Comparison of ENCODE assay signal across 9 mouse cellular contexts in the genomic region with DNA sequence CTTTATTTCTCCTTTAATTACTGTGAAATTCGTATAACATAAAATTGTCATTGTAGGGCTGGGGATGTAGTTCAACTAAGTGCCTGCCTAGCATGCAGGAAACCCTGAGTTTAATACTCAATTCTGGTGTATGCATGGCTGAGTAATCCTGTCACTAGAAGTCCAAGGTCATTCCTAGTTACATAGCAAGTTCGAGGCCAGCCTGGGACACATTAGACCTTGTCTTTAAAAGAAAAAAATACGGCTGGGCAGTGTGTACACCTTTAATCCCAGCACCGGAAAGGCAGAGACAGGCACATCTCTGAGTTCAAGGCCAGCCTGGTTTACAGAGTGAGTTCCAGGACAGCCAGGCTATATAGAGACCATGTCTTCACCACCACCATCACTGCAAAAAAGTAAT. TPM values are rescaled to one million over a fixed set of nuclear protein-coding genes. Genes with fewer than 3 reads are reported as not detected.
A peak's percentile ranks its signal among the peaks of the same experiment; 100 is the strongest.
DNase-seq lines count a peak whose midpoint lies in the region; ATAC-seq lines count a peak whose summit lies in the region.
"Had no signal": no experiment of that assay in that cellular context is flagged by ENCODE, and none has a peak within 500 bp of the region (broad histone marks: within the 10 kb centered on the region; RNA-seq: fewer than 3 reads in every experiment).

No protein-coding gene starts in this region.

- ATAC-seq in heart, embryonic 13.5 days (ENCODE audit: extremely low read depth, insufficient number of reproducible peaks, low FRiP score, low TSS enrichment) = no peak
- no peak for ATAC-seq in hindbrain, embryonic 11.5 days (ENCODE audit: low FRiP score)
- ATAC-seq in midbrain, embryonic 11.5 days (ENCODE audit: low FRiP score) = no peak
- no peak for ATAC-seq in activated CD4-positive, CD25-positive, alpha-beta regulatory T cell, adult 4 months

- peaks cover 13% of the 10 kb centered on the region; the same call in 1 of the 2 replicates for H3K27me3 ChIP-seq in heart, embryonic 13.5 days (replicated peaks)
- H3K27me3 ChIP-seq in hindbrain, embryonic 11.5 days (ENCODE audit: control insufficient read depth, insufficient read depth, low read length) = peaks cover 6% of the 10 kb centered on the region
- H3K27me3 ChIP-seq in midbrain, embryonic 11.5 days (ENCODE audit: control insufficient read depth, insufficient read depth, low read length) = peaks cover 9% of the 10 kb centered on the region
- H3K27me3 ChIP-seq: Patski had no signal

- 58% methylated on average over 4 of the region's 4 CpGs for WGBS in heart, embryonic 13.5 days
- 66% methylated on average over 4 of the region's 4 CpGs for WGBS in hindbrain, embryonic 11.5 days
- WGBS in midbrain, embryonic 11.5 days = 57% methylated on average over 4 of the region's 4 CpGs

- H3K4me3 ChIP-seq in heart, embryonic 13.5 days = peak overlapping the region; percentile 84
- peak overlapping the region; percentile 75 for H3K4me3 ChIP-seq in brown adipose tissue, adult 24 weeks (ENCODE audit: insufficient read depth, low read depth, low read length)
- H3K4me3 ChIP-seq in hindbrain, embryonic 11.5 days (ENCODE audit: low read depth, low read length) = peak overlapping the region; percentile 71; the same call in 1 of the 2 replicates
- H3K4me3 ChIP-seq in midbrain, embryonic 11.5 days (ENCODE audit: low read depth, low read length) = peak overlapping the region; percentile 80

- peaks cover 34% of the 10 kb centered on the region for H3K4me1 ChIP-seq in heart, embryonic 13.5 days
- H3K4me1 ChIP-seq in brown adipose tissue, adult 24 weeks (ENCODE audit: control insufficient read depth, insufficient read depth, insufficient read length, low read length) = peaks cover 10% of the 10 kb centered on the region
- peaks cover 3% of the 10 kb centered on the region; the same call in 1 of the 2 replicates for H3K4me1 ChIP-seq in hindbrain, embryonic 11.5 days (replicated peaks; ENCODE audit: control insufficient read depth, insufficient read depth, low read length)
- H3K4me1 ChIP-seq in midbrain, embryonic 11.5 days (ENCODE audit: control insufficient read depth, insufficient read depth, low read length) = peaks cover 2% of the 10 kb centered on the region

- peak overlapping the region; percentile 94 for H3K4me2 ChIP-seq in heart, embryonic 13.5 days
- H3K4me2 ChIP-seq in hindbrain, embryonic 11.5 days (replicated peaks; ENCODE audit: low read depth, low read length) = peak overlapping the region; percentile 96
- peak overlapping the region; percentile 99 for H3K4me2 ChIP-seq in midbrain, embryonic 11.5 days

- peak overlapping the region; percentile 93 for H3K9ac ChIP-seq in heart, embryonic 13.5 days
- 0 out of 2 replicates have a peak overlapping the region, but pooled peaks have one; percentile 71 for H3K9ac ChIP-seq in hindbrain, embryonic 11.5 days (ENCODE audit: low read depth, low read length)
- H3K9ac ChIP-seq in midbrain, embryonic 11.5 days (ENCODE audit: low read length) = 0 out of 2 replicates have a peak overlapping the region, but pooled peaks have one; percentile 77

- H3K27ac ChIP-seq in heart, embryonic 13.5 days (replicated peaks) = peak overlapping the region; percentile 73
- H3K27ac ChIP-seq in brown adipose tissue, adult 24 weeks (replicated peaks; ENCODE audit: low read depth, low read length) = peak overlapping the region; percentile 71; the same call in 1 of the 2 replicates
- H3K27ac ChIP-seq in hindbrain, embryonic 11.5 days (ENCODE audit: low read depth, low read length) = no peak overlapping the region
- no peak overlapping the region for H3K27ac ChIP-seq in midbrain, embryonic 11.5 days (ENCODE audit: low read depth, low read length)

- no peaks in the 10 kb centered on the region for H3K36me3 ChIP-seq in heart, embryonic 13.5 days
- H3K36me3 ChIP-seq in hindbrain, embryonic 11.5 days (ENCODE audit: control insufficient read depth, insufficient read depth, low read length) = no peaks in the 10 kb centered on the region
- no peaks in the 10 kb centered on the region for H3K36me3 ChIP-seq in midbrain, embryonic 11.5 days (ENCODE audit: control insufficient read depth, insufficient read depth, low read length)

- H3K9me3 ChIP-seq in heart, embryonic 13.5 days = no peaks in the 10 kb centered on the region
- H3K9me3 ChIP-seq in hindbrain, embryonic 11.5 days (ENCODE audit: control insufficient read depth, low read length) = no peaks in the 10 kb centered on the region
- no peaks in the 10 kb centered on the region for H3K9me3 ChIP-seq in midbrain, embryonic 11.5 days (ENCODE audit: control insufficient read depth, low read length)

- DNase-seq in heart, adult 8-10 months (ENCODE audit: low spot score) = no peak
- no peak for DNase-seq in hindbrain, embryonic 11.5 days (ENCODE audit: low spot score)
- DNase-seq in midbrain, embryonic 11.5 days (ENCODE audit: low spot score, missing footprints) = no peak
- DNase-seq in layer of hippocampus, postnatal 36 days = no peak
- DNase-seq in right cerebral cortex, postnatal 4 days = no peak

RNA-seq across cellular contexts. Expression of a gene that starts 6.4 kb away (rescaled TPM):
- 15.8 and 17.3 TPM in 2 replicates for polyA plus RNA-seq in heart, embryonic 13.5 days (2015; fragmentation: Nextera tagmentation; extraction: Ambion mirVana)
- 10 to 100 TPM; 14.7 to 16.0 (median 15.3) TPM for total RNA-seq in heart, adult 8-10 months (2022)
- 11.6 and 17.9 TPM in 2 replicates for polyA plus RNA-seq in brown adipose tissue, adult 24 weeks (2012; ENCODE audit: insufficient read depth, insufficient read length, missing spikeins)
- polyA plus RNA-seq in hindbrain, embryonic 11.5 days (2014; fragmentation: Nextera tagmentation; extraction: Ambion mirVana) = 4.4 and 6.9 TPM in 2 replicates
- 5.2 and 5.4 TPM in 2 replicates for polyA plus RNA-seq in midbrain, embryonic 11.5 days (2014; fragmentation: Nextera tagmentation; extraction: Ambion mirVana)
- 100 to 1,000 TPM; 109 to 116 TPM for polyA plus RNA-seq in activated CD4-positive, CD25-positive, alpha-beta regulatory T cell, adult 4 months (2017; shearing (Covaris generic))
- 10 to 100 TPM; 18.8 to 21.0 TPM for total RNA-seq in layer of hippocampus, postnatal 36 days (2021)

RNA-seq across cellular contexts. Expression of a gene that starts 57.5 kb away (rescaled TPM):
- 26.3 and 28.3 TPM in 2 replicates for polyA plus RNA-seq in heart, embryonic 13.5 days (2015; fragmentation: Nextera tagmentation; extraction: Ambion mirVana)
- total RNA-seq in heart, adult 8-10 months (2022) = 1,000 to 10,000 TPM in 1 of 4 experiments, 100 to 1,000 TPM in 3; 923 to 1,131 (median 957) TPM
- polyA plus RNA-seq in brown adipose tissue, adult 24 weeks (2012; ENCODE audit: insufficient read depth, insufficient read length, missing spikeins) = 1,169 and 1,640 TPM in 2 replicates
- polyA plus RNA-seq in hindbrain, embryonic 11.5 days (2014; fragmentation: Nextera tagmentation; extraction: Ambion mirVana) = 1.7 and 2.3 TPM in 2 replicates
- polyA plus RNA-seq in midbrain, embryonic 11.5 days (2014; fragmentation: Nextera tagmentation; extraction: Ambion mirVana) = 0.93 and 1.8 TPM in 2 replicates
- polyA plus RNA-seq in activated CD4-positive, CD25-positive, alpha-beta regulatory T cell, adult 4 months (2017; shearing (Covaris generic)) = 10 to 100 TPM; 25.3 to 28.8 TPM
- 10 to 100 TPM; 55.0 to 68.3 TPM for total RNA-seq in layer of hippocampus, postnatal 36 days (2021)

Comparison
In these comparisons a context has a peak if more than half of its experiments do, and no peak if none do; other contexts are left out.
1. H3K27ac ChIP-seq: peak in heart, embryonic 13.5 days (single experiment) and brown adipose tissue, adult 24 weeks (single experiment); none in hindbrain, embryonic 11.5 days (single experiment) and midbrain, embryonic 11.5 days (single experiment).
2. RNA of a gene that starts 57.5 kb away (polyA plus RNA-seq): 1,169 to 1,640 TPM in brown adipose tissue, adult 24 weeks; 25.3 to 28.8 TPM in activated CD4-positive, CD25-positive, alpha-beta regulatory T cell, adult 4 months, 26.3 to 28.3 TPM in heart, embryonic 13.5 days, 1.7 to 2.3 TPM in hindbrain, embryonic 11.5 days and 0.93 to 1.8 TPM in midbrain, embryonic 11.5 days; every median in the first group is over 10 times any median in the second.
3. Peak in every context shown above with its lines, with median percentiles within 50 percentile points of each other: H3K4me2 ChIP-seq, H3K4me3 ChIP-seq and H3K9ac ChIP-seq.